Mouse (Mus musculus) cortical plate, adult 2 months (tissue): ENCODE data around the gene Rnase2a.

Source experiments
- CTCF ChIP-seq: fragments of 200-500 bp; IDR thresholded peaks from 2 replicates; pipeline ENCODE4 v1.5.1; 2011; ENCODE audit warnings: mild to moderate bottlenecking, control low read depth, low read length; ENCODE audit not compliant: insufficient read depth; ENCODE audit errors: extremely low read depth
- POLR2A ChIP-seq: fragments of 200-500 bp; IDR thresholded peaks from 2 replicates; pipeline ENCODE4 v1.6.1; 2011; ENCODE audit warnings: mild to moderate bottlenecking, low read length, control low read depth; ENCODE audit not compliant: insufficient read depth; ENCODE audit errors: extremely low read depth

- TF ChIP-seq CTCF, result no peak
- TF ChIP-seq POLR2A, result no peak
Observed at GRCm38 (mm10) chr14:51256041-51256440, at the start of gene Rnase2a.
